Mouse (Mus musculus) lung, postnatal 4 days (tissue): ENCODE results near the gene Gli2.

ENCODE experiments used
- DNase-seq, 2 experiments: peaks; one replicate each; pipeline ENCODE4 v3.0.0; 2021

Gli2 gene

GRCm38 (mm10) chr1:119051192-119051937 lies 2.1 kb downstream of the Gli2 start:
- DNase-seq: peak; percentile 31 to 46

GRCm38 (mm10) chr1:119049812-119050615 lies 3.4 kb downstream of the Gli2 start:
- DNase-seq: peak in 1 of 2 experiments; percentile 6

GRCm38 (mm10) chr1:119048988-119049387 lies 4.4 kb downstream of the Gli2 start:
- DNase-seq: no peak

- no peak for DNase-seq
Observed at GRCm38 (mm10) chr1:119048547-119048946, 4.9 kb downstream of the Gli2 start.

GRCm38 (mm10) chr1:119047462-119048371 lies 5.7 kb downstream of the Gli2 start:
- peak; percentile 26 to 57 for DNase-seq

GRCm38 (mm10) chr1:119038436-119038835 lies 15.0 kb downstream of the Gli2 start:
- peak in 1 of 2 experiments; percentile 39 for DNase-seq

GRCm38 (mm10) chr1:119035931-119036330 lies 17.5 kb downstream of the Gli2 start:
- no peak for DNase-seq

- DNase-seq: peak; percentile 24 to 36
Observed at GRCm38 (mm10) chr1:119035301-119035700, 18.1 kb downstream of the Gli2 start.

GRCm38 (mm10) chr1:119034163-119034705 lies 19.2 kb downstream of the Gli2 start:
- no peak for DNase-seq

GRCm38 (mm10) chr1:119033450-119034162 lies 19.8 kb downstream of the Gli2 start:
- DNase-seq: peak; percentile 73 to 85

- no peak for DNase-seq
Observed at GRCm38 (mm10) chr1:119031185-119031584, 22.2 kb downstream of the Gli2 start.

GRCm38 (mm10) chr1:119025647-119026358 lies 27.6 kb downstream of the Gli2 start:
- peak; percentile 39 to 76 for DNase-seq

GRCm38 (mm10) chr1:119022311-119022710 lies 31.1 kb downstream of the Gli2 start:
- DNase-seq: peak in 1 of 2 experiments; percentile 39

GRCm38 (mm10) chr1:119020092-119020491 lies 33.3 kb downstream of the Gli2 start:
- no peak for DNase-seq

GRCm38 (mm10) chr1:119019056-119019455 lies 34.4 kb downstream of the Gli2 start:
- no peak for DNase-seq

- no peak for DNase-seq
Observed at GRCm38 (mm10) chr1:119016866-119017265, 36.6 kb downstream of the Gli2 start.

- DNase-seq: no peak
Observed at GRCm38 (mm10) chr1:119015108-119015507, 38.3 kb downstream of the Gli2 start.

- DNase-seq: no peak
Observed at GRCm38 (mm10) chr1:119008949-119009348, 44.5 kb downstream of the Gli2 start.

GRCm38 (mm10) chr1:119003852-119004398 lies 49.5 kb downstream of the Gli2 start:
- no peak for DNase-seq

- no peak for DNase-seq
Observed at GRCm38 (mm10) chr1:119001454-119002034, 51.9 kb downstream of the Gli2 start.
